ENCODE assay signal across 21 mouse cellular contexts in genomic region chr10:95777701-95778320, GRCm38 (mm10).
DNase-seq lines count a peak whose midpoint lies in the region; ATAC-seq lines count a peak whose summit lies in the region.
"Had no signal": no experiment of that assay in that cellular context is flagged by ENCODE, and none has a peak within 500 bp of the region (broad histone marks: within the 10 kb centered on the region; RNA-seq: fewer than 3 reads in every experiment).

No protein-coding gene starts in this region.

- no peak overlapping the region for H3K4me2 ChIP-seq in kidney, embryonic 14.5 days (replicated peaks; ENCODE audit: low read depth, low read length)
- H3K4me2 ChIP-seq in kidney, embryonic 15.5 days: no peak overlapping the region
- H3K4me2 ChIP-seq: embryonic facial prominence, embryonic 15.5 days; hindbrain, embryonic 15.5 days; lung, embryonic 15.5 days; midbrain, embryonic 13.5 days; stomach, embryonic 15.5 days had no signal

- intact Hi-C loops in gastrocnemius, postnatal 14 days (cut with DNase I; ENCODE audit: low total_unique reads): no loop called here

- H3K4me1 ChIP-seq in kidney, embryonic 14.5 days (ENCODE audit: control insufficient read depth, insufficient read depth, low read length): no peaks in the 10 kb centered on the region
- peaks cover 21% of the 10 kb centered on the region; the same call in 1 of the 2 replicates for H3K4me1 ChIP-seq in kidney, embryonic 15.5 days
- peaks cover 35% of the 10 kb centered on the region for H3K4me1 ChIP-seq in limb, embryonic 10.5 days
- H3K4me1 ChIP-seq: hindbrain, embryonic 15.5 days; midbrain, embryonic 13.5 days; stomach, embryonic 15.5 days had no signal

- H3K27ac ChIP-seq in kidney, embryonic 14.5 days (ENCODE audit: low read depth, low read length): no peak overlapping the region
- H3K27ac ChIP-seq in kidney, embryonic 15.5 days: peak overlapping the region; percentile 83
- 0 out of 2 replicates have a peak overlapping the region, but pooled peaks have one; percentile 28 for H3K27ac ChIP-seq in limb, embryonic 10.5 days
- H3K27ac ChIP-seq: embryonic facial prominence, embryonic 15.5 days; forebrain, embryonic 10.5 days; hindbrain, embryonic 15.5 days; lung, embryonic 15.5 days; midbrain, embryonic 13.5 days; stomach, embryonic 15.5 days had no signal

- H3K9ac ChIP-seq in kidney, embryonic 14.5 days (ENCODE audit: low read depth, low read length): no peak overlapping the region
- no peak overlapping the region for H3K9ac ChIP-seq in kidney, embryonic 15.5 days
- H3K9ac ChIP-seq: embryonic facial prominence, embryonic 15.5 days; forebrain, postnatal 0 days; hindbrain, embryonic 15.5 days; lung, embryonic 15.5 days; midbrain, embryonic 13.5 days; stomach, embryonic 15.5 days had no signal

- no peak overlapping the region for H3K4me3 ChIP-seq in kidney, embryonic 14.5 days (ENCODE audit: low read length)
- H3K4me3 ChIP-seq in kidney, embryonic 15.5 days (replicated peaks): no peak overlapping the region
- H3K4me3 ChIP-seq in limb, embryonic 10.5 days: no peak overlapping the region
- H3K4me3 ChIP-seq: embryonic facial prominence, embryonic 15.5 days; forebrain, embryonic 10.5 days; hindbrain, embryonic 15.5 days; lung, embryonic 15.5 days; midbrain, embryonic 13.5 days; stomach, embryonic 15.5 days had no signal

- DNase-seq in kidney, adult 11 months: peak; percentile 64
- peak; percentile 58 for DNase-seq in NIH3T3 (ENCODE audit: low read depth)
- DNase-seq in limb, embryonic 10.5 days (ENCODE audit: low spot score): no peak
- DNase-seq in gastrocnemius, postnatal 4 days (ENCODE audit: low spot score in 2 of 2): no peak
- DNase-seq in gastrocnemius, postnatal 14 days: no peak
- no peak for DNase-seq in retina, embryonic 14.5 days (ENCODE audit: low spot score)
- DNase-seq: adrenal gland, postnatal 36 days; cerebellum, adult 18-20 months; cerebellum, postnatal 36 days; forebrain, postnatal 0 days; heart, postnatal 36 days; right cerebral cortex, postnatal 25 days had no signal

- no peak for ATAC-seq in kidney, embryonic 14.5 days (ENCODE audit: low FRiP score, low TSS enrichment)
- no peak for ATAC-seq in kidney, embryonic 15.5 days (replicated peaks; ENCODE audit: low FRiP score)
- ATAC-seq: forebrain, postnatal 0 days; midbrain, embryonic 13.5 days had no signal

- no peaks in the 10 kb centered on the region for H3K36me3 ChIP-seq in kidney, embryonic 14.5 days (ENCODE audit: control insufficient read depth, insufficient read depth, low read length)
- H3K36me3 ChIP-seq in kidney, embryonic 15.5 days: no peaks in the 10 kb centered on the region
- H3K36me3 ChIP-seq in limb, embryonic 10.5 days: no peaks in the 10 kb centered on the region
- H3K36me3 ChIP-seq: embryonic facial prominence, embryonic 15.5 days; forebrain, embryonic 10.5 days; hindbrain, embryonic 15.5 days; lung, embryonic 15.5 days; midbrain, embryonic 13.5 days; stomach, embryonic 15.5 days had no signal

- no peaks in the 10 kb centered on the region for H3K27me3 ChIP-seq in kidney, embryonic 14.5 days (ENCODE audit: control insufficient read depth, insufficient read depth, low read length)
- no peaks in the 10 kb centered on the region for H3K27me3 ChIP-seq in kidney, embryonic 15.5 days
- H3K27me3 ChIP-seq in limb, embryonic 10.5 days (ENCODE audit: low read depth, poor library complexity, severe bottlenecking): no peaks in the 10 kb centered on the region
- H3K27me3 ChIP-seq: CH12.LX; embryonic facial prominence, embryonic 15.5 days; hindbrain, embryonic 15.5 days; lung, embryonic 15.5 days; midbrain, embryonic 13.5 days; stomach, embryonic 15.5 days had no signal

- H3K9me3 ChIP-seq in kidney, embryonic 14.5 days (ENCODE audit: control insufficient read depth, low read length): no peaks in the 10 kb centered on the region
- no peaks in the 10 kb centered on the region for H3K9me3 ChIP-seq in kidney, embryonic 15.5 days (replicated peaks)
- no peaks in the 10 kb centered on the region for H3K9me3 ChIP-seq in limb, embryonic 10.5 days (replicated peaks)
- H3K9me3 ChIP-seq: embryonic facial prominence, embryonic 15.5 days; forebrain, embryonic 10.5 days; hindbrain, embryonic 15.5 days; lung, embryonic 15.5 days; midbrain, embryonic 13.5 days; stomach, embryonic 15.5 days had no signal

- 74% methylated on average over 15 of the region's 15 CpGs for WGBS in kidney, embryonic 14.5 days
- WGBS in kidney, embryonic 15.5 days: 75% methylated on average over 15 of the region's 15 CpGs
- 85% methylated on average over 15 of the region's 15 CpGs for WGBS in limb, embryonic 10.5 days

Comparison
In these comparisons a context has a peak if more than half of its experiments do, and no peak if none do; other contexts are left out.
1. DNase-seq: peak in kidney, adult 11 months (single experiment) and NIH3T3 (single experiment); none in limb, embryonic 10.5 days (single experiment), gastrocnemius, postnatal 4 days (0 of 2), gastrocnemius, postnatal 14 days (single experiment) and retina, embryonic 14.5 days (single experiment).